Comparison of ENCODE assay signal across 14 mouse cellular contexts in the genomic region with DNA sequence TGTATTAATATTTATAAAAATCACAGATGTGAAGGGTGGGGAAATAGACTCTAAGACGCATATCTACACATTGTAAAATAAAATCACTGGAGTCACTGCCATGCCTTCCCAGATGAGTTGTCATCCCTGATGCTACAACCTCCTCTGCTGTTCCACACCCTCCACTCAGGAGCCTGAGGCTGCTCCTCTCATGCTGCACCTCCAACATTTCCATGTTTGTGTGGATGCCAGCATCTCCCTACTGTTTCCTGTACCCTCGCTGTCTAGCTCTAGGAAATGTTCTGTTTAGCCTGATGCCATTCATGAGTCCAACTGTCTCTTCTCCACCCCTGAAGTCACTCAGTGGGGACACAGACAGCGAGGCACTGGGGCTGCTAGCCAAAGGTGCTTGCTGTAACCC.
"Had no signal": no experiment of that assay in that cellular context is flagged by ENCODE, and none has a peak within 500 bp of the region (broad histone marks: within the 10 kb centered on the region; RNA-seq: fewer than 3 reads in every experiment).

No protein-coding gene starts in this region.

- H3K27ac ChIP-seq: kidney, postnatal 0 days; layer of hippocampus, adult 2 months; limb, embryonic 13.5 days; liver, embryonic 14.5 days; midbrain, embryonic 13.5 days; neural tube, embryonic 15.5 days had no signal

- H3K9ac ChIP-seq: limb, embryonic 13.5 days; liver, embryonic 14.5 days; midbrain, embryonic 13.5 days; neural tube, embryonic 15.5 days had no signal

- H3K4me1 ChIP-seq: limb, embryonic 13.5 days; midbrain, embryonic 13.5 days; neural tube, embryonic 15.5 days had no signal

- H3K4me2 ChIP-seq: limb, embryonic 13.5 days; midbrain, embryonic 13.5 days; neural tube, embryonic 15.5 days had no signal

- H3K4me3 ChIP-seq: layer of hippocampus, adult 2 months; limb, embryonic 13.5 days; midbrain, embryonic 13.5 days; myocyte; neural tube, embryonic 15.5 days had no signal

- ATAC-seq: midbrain, embryonic 13.5 days had no signal

- H3K27me3 ChIP-seq: limb, embryonic 13.5 days; midbrain, embryonic 13.5 days; neural tube, embryonic 15.5 days had no signal

- DNase-seq: kidney, adult 9 months; kidney, postnatal 36 days; lung, adult 18-20 months; right cerebral cortex, postnatal 4 days; spleen, adult 18-20 months; thymus, adult 18-20 months; thymus, postnatal 14 days had no signal

- H3K36me3 ChIP-seq: limb, embryonic 13.5 days; midbrain, embryonic 13.5 days; neural tube, embryonic 15.5 days had no signal

- H3K9me3 ChIP-seq: limb, embryonic 13.5 days; midbrain, embryonic 13.5 days; neural tube, embryonic 15.5 days had no signal
